ENCODE assay signal across 17 mouse cellular contexts in the genomic region with DNA sequence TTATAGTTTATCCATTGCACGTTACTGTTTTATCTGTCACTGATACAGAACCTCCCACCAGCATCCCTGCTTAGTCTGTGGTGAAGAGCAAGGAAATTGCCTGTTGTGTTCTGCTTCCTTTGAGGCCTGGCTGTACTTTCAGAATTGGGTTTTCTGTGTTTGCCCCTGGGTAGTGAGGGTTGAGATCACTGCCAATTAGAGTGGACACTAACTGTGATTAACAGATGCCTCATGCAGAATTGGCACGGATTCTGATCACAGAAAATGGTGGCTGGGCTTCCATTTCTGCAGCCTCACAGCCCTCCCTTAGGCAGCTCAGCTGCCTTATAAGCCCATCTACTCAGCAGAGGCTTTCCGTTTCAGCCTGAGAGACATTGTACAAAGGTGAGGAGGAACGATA. TPM values are rescaled to one million over a fixed set of nuclear protein-coding genes. Genes with fewer than 3 reads are reported as not detected.
DNase-seq lines count a peak whose midpoint lies in the region; ATAC-seq lines count a peak whose summit lies in the region.
"Had no signal": no experiment of that assay in that cellular context is flagged by ENCODE, and none has a peak within 500 bp of the region (broad histone marks: within the 10 kb centered on the region; RNA-seq: fewer than 3 reads in every experiment).

No protein-coding gene starts in this region.

- H3K4me1 ChIP-seq in forebrain, embryonic 14.5 days (ENCODE audit: control insufficient read depth, insufficient read depth, low read length), result peaks cover 5% of the 10 kb centered on the region; the same call in 1 of the 2 replicates
- H3K4me1 ChIP-seq in forebrain, embryonic 10.5 days, result peaks cover 9% of the 10 kb centered on the region; the same call in 1 of the 2 replicates
- H3K4me1 ChIP-seq in heart, embryonic 11.5 days (ENCODE audit: control insufficient read depth, insufficient read depth, low read length), result peaks cover 3% of the 10 kb centered on the region; the same call in 1 of the 2 replicates
- H3K4me1 ChIP-seq: limb, embryonic 15.5 days had no signal

- no peaks in the 10 kb centered on the region for H3K9me3 ChIP-seq in forebrain, embryonic 14.5 days (replicated peaks; ENCODE audit: control insufficient read depth, low read length)
- H3K9me3 ChIP-seq in forebrain, embryonic 10.5 days, result no peaks in the 10 kb centered on the region
- H3K9me3 ChIP-seq in heart, embryonic 11.5 days (replicated peaks; ENCODE audit: control insufficient read depth, low read length), result no peaks in the 10 kb centered on the region
- H3K9me3 ChIP-seq: limb, embryonic 15.5 days had no signal

- 34% methylated on average over 4 of the region's 4 CpGs for WGBS in forebrain, embryonic 14.5 days
- 66% methylated on average over 4 of the region's 4 CpGs for WGBS in forebrain, embryonic 10.5 days
- 65% methylated on average over 4 of the region's 4 CpGs for WGBS in heart, embryonic 11.5 days (ENCODE audit: insufficient replicate concordance)

- no peak overlapping the region for H3K4me2 ChIP-seq in forebrain, embryonic 14.5 days (ENCODE audit: low read length)
- H3K4me2 ChIP-seq in heart, embryonic 11.5 days, result no peak overlapping the region
- H3K4me2 ChIP-seq: limb, embryonic 15.5 days had no signal

- no peaks in the 10 kb centered on the region for H3K36me3 ChIP-seq in forebrain, embryonic 14.5 days (ENCODE audit: control insufficient read depth, insufficient read depth, low read length)
- no peaks in the 10 kb centered on the region for H3K36me3 ChIP-seq in forebrain, embryonic 10.5 days (replicated peaks)
- H3K36me3 ChIP-seq in heart, embryonic 11.5 days (ENCODE audit: control insufficient read depth, insufficient read depth, low read length), result no peaks in the 10 kb centered on the region
- H3K36me3 ChIP-seq: limb, embryonic 15.5 days had no signal

- H3K4me3 ChIP-seq in forebrain, embryonic 14.5 days (ENCODE audit: low read depth, low read length), result no peak overlapping the region
- H3K4me3 ChIP-seq in forebrain, embryonic 10.5 days, result no peak overlapping the region
- H3K4me3 ChIP-seq in heart, embryonic 11.5 days (ENCODE audit: low read depth, low read length), result no peak overlapping the region
- H3K4me3 ChIP-seq: limb, embryonic 15.5 days; myocyte had no signal

- ATAC-seq in forebrain, embryonic 14.5 days, result peak; percentile 51; the same call in 1 of the 2 replicates
- no peak for ATAC-seq in heart, embryonic 11.5 days (replicated peaks; ENCODE audit: insufficient number of reproducible peaks, low FRiP score, low TSS enrichment)

- H3K27me3 ChIP-seq in forebrain, embryonic 14.5 days (replicated peaks; ENCODE audit: control insufficient read depth, insufficient read depth, low read length), result no peaks in the 10 kb centered on the region
- H3K27me3 ChIP-seq in forebrain, embryonic 10.5 days (ENCODE audit: poor library complexity, severe bottlenecking), result no peaks in the 10 kb centered on the region
- H3K27me3 ChIP-seq in heart, embryonic 11.5 days (ENCODE audit: control insufficient read depth, insufficient read depth, low read length), result no peaks in the 10 kb centered on the region
- H3K27me3 ChIP-seq: limb, embryonic 15.5 days had no signal

- peak; percentile 67 for DNase-seq in forebrain, embryonic 14.5 days (ENCODE audit: low spot score)
- no peak for DNase-seq in forebrain, embryonic 10.5 days (ENCODE audit: extremely low spot score, low spot score)
- DNase-seq in lung, postnatal 10 days, result peak; percentile 27
- no peak for DNase-seq in lung, adult 18-20 months
- DNase-seq in cerebellum, adult 11 months, result peak; percentile 86
- DNase-seq in cerebellum, postnatal 36 days, result peak; percentile 80 to 90
- DNase-seq in frontal cortex, postnatal 14 days (ENCODE audit: low spot score in 2 of 2), result no peak
- DNase-seq: B cell, adult 2 months; heart, adult 11 months; kidney, adult 9 months; right cerebral cortex, postnatal 14 days had no signal

- no peak overlapping the region for H3K9ac ChIP-seq in forebrain, embryonic 14.5 days (ENCODE audit: low read length)
- H3K9ac ChIP-seq in heart, embryonic 11.5 days (ENCODE audit: low read depth, low read length), result no peak overlapping the region
- H3K9ac ChIP-seq: limb, embryonic 15.5 days had no signal

- H3K27ac ChIP-seq in forebrain, embryonic 14.5 days (ENCODE audit: low read depth, low read length), result no peak overlapping the region
- no peak overlapping the region for H3K27ac ChIP-seq in forebrain, embryonic 10.5 days
- H3K27ac ChIP-seq in heart, embryonic 11.5 days (ENCODE audit: low read depth, low read length), result no peak overlapping the region
- H3K27ac ChIP-seq: limb, embryonic 15.5 days; macrophage had no signal

RNA-seq across cellular contexts. Expression of a gene that starts 24.1 kb away (rescaled TPM):
- polyA plus RNA-seq in forebrain, embryonic 14.5 days (2014; fragmentation: Nextera tagmentation; extraction: Ambion mirVana), result not detected in 2 replicates
- not detected in 2 replicates for polyA plus RNA-seq in forebrain, embryonic 10.5 days (2016; fragmentation: Nextera tagmentation; extraction: Ambion mirVana)
- not detected in 2 replicates for polyA plus RNA-seq in heart, embryonic 11.5 days (2014; fragmentation: Nextera tagmentation; extraction: Ambion mirVana)
- polyA plus RNA-seq: heart, postnatal 0 days; large intestine, adult 2 months; limb, embryonic 15.5 days; macrophage; myocyte had no signal

Comparison
In these comparisons a context has a peak if more than half of its experiments do, and no peak if none do; other contexts are left out.
1. DNase-seq: peak in forebrain, embryonic 14.5 days (single experiment), lung, postnatal 10 days (single experiment), cerebellum, adult 11 months (single experiment) and cerebellum, postnatal 36 days (2 of 2); none in forebrain, embryonic 10.5 days (single experiment), lung, adult 18-20 months (0 of 2) and frontal cortex, postnatal 14 days (0 of 2).